Mouse (Mus musculus): Measurements from ENCODE around the gene AC129217.1. TPM values are rescaled to one million over a fixed set of nuclear protein-coding genes. Genes with fewer than 3 reads are reported as not detected.

The AC129217.1 gene
- total and polyA plus RNA-seq, 3 experiments = 0.23 to 53.4 TPM; not detected in 1

GRCm38 (mm10) chr19:8844371-8845129, 15.0 kb downstream of the AC129217.1 start:
- Histone ChIP-seq H3K36me3 (ENCODE audit: control insufficient read depth in 1 of 2, insufficient read depth in 2 of 2, low read length in 2 of 2) (peaks cover 0 to 2% of the 10 kb centered on the region in 2 experiments; a peak in 3 of 4 replicates), H3K27me3 (ENCODE audit: control insufficient read depth in 1 of 2, insufficient read depth in 2 of 2, low read length in 2 of 2) (no peaks in the 10 kb centered on the region), H3K9ac (ENCODE audit: control insufficient read depth, low read depth, low read length, poor library complexity, severe bottlenecking) (no peak overlapping the region), H3K4me3 (ENCODE audit: control insufficient read depth in 1 of 2, insufficient read depth in 1 of 2, low read depth in 2 of 2, low read length in 2 of 2) (no peak overlapping the region), H3K27ac (ENCODE audit: control insufficient read depth, low read depth, low read length) (no peak overlapping the region), H3K79me2 (ENCODE audit: control insufficient read depth, insufficient read depth, low read length, poor library complexity) (no peaks in the 10 kb centered on the region; the same call in 1 of the 2 replicates), H3K9me3 (replicated peaks; ENCODE audit: insufficient read depth, low read length) (no peaks in the 10 kb centered on the region), H3K4me1 (ENCODE audit: control insufficient read depth in 1 of 2, insufficient read depth in 2 of 2, low read length in 2 of 2) (peaks cover 3 to 5% of the 10 kb centered on the region in 2 experiments)
- TF ChIP-seq TBP (IDR thresholded peaks at IDR 0.05; ENCODE audit: low read depth, low read length) = no peak
- TF ChIP-seq ETS1 (IDR thresholded peaks at IDR 0.05; ENCODE audit: low read depth, low read length) = no peak
- TF ChIP-seq ZNF384 (IDR thresholded peaks at IDR 0.05; ENCODE audit: low read depth, low read length) = peak; percentile 82
- TF ChIP-seq MYB (IDR thresholded peaks at IDR 0.05; ENCODE audit: low read depth, low read length) = no peak
- TF ChIP-seq UBTF (IDR thresholded peaks at IDR 0.05; ENCODE audit: borderline replicate concordance, insufficient read depth, low read depth, low read length) = no peak
- TF ChIP-seq MAX (IDR thresholded peaks at IDR 0.05; ENCODE audit: low read length) = no peak
- TF ChIP-seq BHLHE40 (IDR thresholded peaks at IDR 0.05; ENCODE audit: borderline replicate concordance, low read depth, low read length) = no peak
- peak; percentile 62 to 84 (median 74) for TF ChIP-seq CTCF (IDR thresholded peaks at IDR 0.05 in 2 of 3, conservative IDR thresholded peaks at IDR 0.05 in 1 of 3; ENCODE audit: control insufficient read depth in 1 of 3, insufficient read depth in 1 of 3, low read depth in 2 of 3, low read length in 3 of 3, poor library complexity in 1 of 3, severe bottlenecking in 1 of 3)
- TF ChIP-seq SIN3A (IDR thresholded peaks at IDR 0.05; ENCODE audit: low read length) = peak; percentile 51; the same call in 1 of the 2 replicates
- TF ChIP-seq TCF12 (IDR thresholded peaks at IDR 0.05; ENCODE audit: low read depth, low read length) = no peak
- TF ChIP-seq E2F4 (IDR thresholded peaks at IDR 0.05; ENCODE audit: borderline replicate concordance, low read depth, low read length) = no peak
- no peak for TF ChIP-seq RCOR1 (IDR thresholded peaks at IDR 0.05; ENCODE audit: low read depth, low read length)
- TF ChIP-seq USF1 (IDR thresholded peaks at IDR 0.05; ENCODE audit: low read depth, low read length) = no peak
- TF ChIP-seq ZC3H11A (IDR thresholded peaks at IDR 0.05; ENCODE audit: low read depth, low read length) = peak; percentile 64
- no peak for TF ChIP-seq GATA1 (IDR thresholded peaks at IDR 0.05; ENCODE audit: low read depth, low read length)
- no peak for TF ChIP-seq CHD1 (IDR thresholded peaks at IDR 0.05; ENCODE audit: low read depth, low read length)
- peak; percentile 80 for TF ChIP-seq RAD21 (IDR thresholded peaks at IDR 0.05; ENCODE audit: low read depth, low read length)
- TF ChIP-seq NRF1 (IDR thresholded peaks at IDR 0.05; ENCODE audit: insufficient read depth, low read depth, low read length, poor library complexity, severe bottlenecking) = no peak
- TF ChIP-seq MAFK (IDR thresholded peaks at IDR 0.05; ENCODE audit: borderline replicate concordance, low read depth, low read length) = no peak
- TF ChIP-seq HCFC1 (IDR thresholded peaks at IDR 0.05; ENCODE audit: low read depth, low read length) = no peak
- TF ChIP-seq SMC3 (IDR thresholded peaks at IDR 0.05; ENCODE audit: low read depth, low read length) = peak; percentile 73
- no peak for TF ChIP-seq ZMIZ1 (IDR thresholded peaks at IDR 0.05; ENCODE audit: low read depth, low read length)
- TF ChIP-seq POLR2A (IDR thresholded peaks at IDR 0.05; ENCODE audit: control insufficient read depth in 1 of 2, insufficient read depth in 1 of 2, low read depth in 1 of 2, low read length in 2 of 2, poor library complexity in 1 of 2) = no peak
- no peak for TF ChIP-seq MAZ (IDR thresholded peaks at IDR 0.05; ENCODE audit: low read depth, low read length)
- no peak for TF ChIP-seq CHD2 (IDR thresholded peaks at IDR 0.05; ENCODE audit: low read length)
- no peak for TF ChIP-seq EP300 (IDR thresholded peaks at IDR 0.05; ENCODE audit: low read depth in 1 of 2, low read length in 2 of 2)
- peak; percentile 83 for DNase-seq (ENCODE audit: low read depth, low spot score)
